ENCODE assay signal across 8 mouse cellular contexts in genomic region chr2:145675142-145675755, GRCm38 (mm10). TPM values are rescaled to one million over a fixed set of nuclear protein-coding genes. Genes with fewer than 3 reads are reported as not detected.
DNase-seq lines count a peak whose midpoint lies in the region; ATAC-seq lines count a peak whose summit lies in the region.

Gene Rin2 (plus strand): TSS chr2:145675215.

- peak within 1 kb of the TSS; percentile 94 for H3K4me2 ChIP-seq in hindbrain, embryonic 16.5 days (ENCODE audit: low read length)

- no peaks in the 10 kb centered on the region for H3K27me3 ChIP-seq in hindbrain, embryonic 16.5 days (replicated peaks; ENCODE audit: control insufficient read depth, insufficient read depth, low read length)
- peaks cover 42% of the 10 kb centered on the region for H3K27me3 ChIP-seq in megakaryocyte, embryonic 14.5 days (replicated peaks)

- peak; percentile 82 for ATAC-seq in hindbrain, embryonic 16.5 days
- ATAC-seq in inflammation-experienced regulatory T-cells, adult 6 months = no peak

- no peaks in the 10 kb centered on the region for H3K9me3 ChIP-seq in hindbrain, embryonic 16.5 days (ENCODE audit: control insufficient read depth, low read length)
- H3K9me3 ChIP-seq in megakaryocyte, embryonic 14.5 days = peaks cover 15% of the 10 kb centered on the region

- H3K36me3 ChIP-seq in hindbrain, embryonic 16.5 days (ENCODE audit: control insufficient read depth, insufficient read depth, low read length) = no peaks in the 10 kb centered on the region
- H3K36me3 ChIP-seq in megakaryocyte, embryonic 14.5 days (replicated peaks; ENCODE audit: low read length) = no peaks in the 10 kb centered on the region

- DNase-seq in adrenal gland, postnatal 10 days = peak; percentile 82
- peak; percentile 32 to 39 for DNase-seq in cerebellum, postnatal 25 days
- peak; percentile 53 for DNase-seq in gastrocnemius, postnatal 10 days
- peak in 1 of 2 experiments; percentile 26 for DNase-seq in left cerebral cortex, postnatal 14 days (ENCODE audit: low spot score in 2 of 2)
- DNase-seq in spleen, postnatal 10 days (ENCODE audit: low spot score in 2 of 2) = peak; percentile 9 to 38

- peak within 1 kb of the TSS; percentile 69 for H3K4me3 ChIP-seq in hindbrain, embryonic 16.5 days (ENCODE audit: low read length)
- H3K4me3 ChIP-seq in megakaryocyte, embryonic 14.5 days (replicated peaks) = peak within 1 kb of the TSS; percentile 92

- peak within 1 kb of the TSS; percentile 64 for H3K27ac ChIP-seq in hindbrain, embryonic 16.5 days (ENCODE audit: low read depth, low read length)

- 0% methylated on average over 31 of the region's 33 CpGs for WGBS in hindbrain, embryonic 16.5 days

- intact Hi-C loops in left cerebral cortex, postnatal 14 days (cut with DNase I) = no loop called here

- peaks cover 10% of the 10 kb centered on the region for H3K4me1 ChIP-seq in hindbrain, embryonic 16.5 days (ENCODE audit: control insufficient read depth, insufficient read depth, low read depth, low read length)
- peaks cover 18% of the 10 kb centered on the region for H3K4me1 ChIP-seq in megakaryocyte, embryonic 14.5 days

- peak within 1 kb of the TSS; percentile 73 for H3K9ac ChIP-seq in hindbrain, embryonic 16.5 days (ENCODE audit: low read depth, low read length)

RNA-seq across cellular contexts. Expression of gene Rin2, which starts in this region (rescaled TPM):
- 10 to 100 TPM; 24.6 to 32.2 TPM for total RNA-seq in adrenal gland, postnatal 10 days (2021)
- 10 to 100 TPM; 23.5 to 26.6 TPM for total RNA-seq in gastrocnemius, postnatal 10 days (2021)
- polyA plus RNA-seq in hindbrain, embryonic 16.5 days (2015; fragmentation: Nextera tagmentation; extraction: Ambion mirVana) = 14.6 and 15.3 TPM in 2 replicates
- 10 to 100 TPM; 19.3 to 27.7 TPM for total RNA-seq in left cerebral cortex, postnatal 14 days (2021)
- polyA plus RNA-seq in megakaryocyte, embryonic 14.5 days (2012; ENCODE audit: insufficient read depth, low replicate concordance) = 1.1 TPM in 1 of 2 replicates, not detected in the other
- polyA plus RNA-seq in inflammation-experienced regulatory T-cells, adult 6 months (2017; shearing (Covaris generic)) = 1 to 10 TPM; 2.0 to 2.3 (median 2.1) TPM
